Comparison of ENCODE assay signal across 23 mouse cellular contexts in the genomic region with DNA sequence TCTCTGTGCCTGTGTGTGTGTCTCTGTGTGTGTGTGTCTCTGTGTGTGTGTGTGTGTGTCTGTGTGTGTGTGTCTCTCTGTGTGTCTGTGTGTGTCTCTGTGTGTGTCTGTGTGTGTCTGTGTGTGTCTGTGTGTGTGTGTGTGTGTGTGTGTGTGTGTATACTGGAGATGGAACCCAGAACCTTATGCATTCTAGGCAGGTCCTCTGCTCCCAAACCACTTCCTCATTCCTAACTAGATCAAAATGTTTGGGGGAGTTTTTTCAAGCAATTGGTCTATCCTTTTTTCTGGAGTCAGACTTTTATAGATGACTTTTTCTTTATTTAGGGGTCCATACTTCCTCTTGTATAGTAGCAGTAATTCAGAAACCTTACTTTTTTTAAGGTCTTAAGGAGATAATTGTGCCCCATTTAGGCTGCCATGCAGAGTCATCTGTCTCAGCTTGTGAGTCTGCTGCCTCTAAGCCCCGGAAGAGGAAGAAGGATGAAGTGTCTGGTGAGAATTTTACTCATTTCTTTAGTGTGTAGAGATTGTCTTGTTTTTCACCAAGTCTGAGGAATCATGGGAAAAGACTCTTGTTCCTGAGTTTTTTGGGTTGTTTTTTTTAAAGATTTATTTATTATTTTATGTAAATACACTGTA. TPM values are rescaled to one million over a fixed set of nuclear protein-coding genes. Genes with fewer than 3 reads are reported as not detected.
DNase-seq lines count a peak whose midpoint lies in the region; ATAC-seq and TF ChIP-seq lines count a peak whose summit lies in the region.
"Had no signal": no experiment of that assay in that cellular context is flagged by ENCODE, and none has a peak within 500 bp of the region (broad histone marks: within the 10 kb centered on the region; RNA-seq: fewer than 3 reads in every experiment).

No protein-coding gene starts in this region.

- peak overlapping the region; percentile 79 for H3K27ac ChIP-seq in bone marrow macrophage, adult 2 months (ENCODE audit: insufficient read depth, low read depth, low read length)
- H3K27ac ChIP-seq: embryonic facial prominence, embryonic 12.5 days; forebrain, embryonic 15.5 days; hindbrain, embryonic 12.5 days had no signal

- peak; percentile 77 for ATAC-seq in megakaryocyte, adult 5-6 weeks (ENCODE audit: poor library complexity, severe bottlenecking)
- ATAC-seq: forebrain, embryonic 15.5 days; hindbrain, embryonic 16.5 days; inflammation-experienced regulatory T-cells, adult 6 months; intestine, postnatal 0 days had no signal

- H3K4me1 ChIP-seq in bone marrow macrophage, adult 2 months (ENCODE audit: control insufficient read depth, insufficient read depth, low read length), result peaks cover 15% of the 10 kb centered on the region
- H3K4me1 ChIP-seq: embryonic facial prominence, embryonic 12.5 days; forebrain, embryonic 15.5 days; hindbrain, embryonic 12.5 days had no signal

- peak overlapping the region; percentile 10; the same call in 1 of the 2 replicates for H3K4me3 ChIP-seq in bone marrow macrophage, adult 2 months (ENCODE audit: insufficient read depth, low read length)
- H3K4me3 ChIP-seq: embryonic facial prominence, embryonic 12.5 days; forebrain, embryonic 15.5 days; hindbrain, embryonic 12.5 days had no signal

- DNase-seq in 416B (ENCODE audit: low read depth) (peak; percentile 29), A20 (ENCODE audit: low read depth, low spot score) (peak; percentile 48)
- no peak for DNase-seq in ovary, postnatal 36 days (ENCODE audit: low spot score)
- no peak for DNase-seq in cerebellum, adult 9-10 months
- DNase-seq in urinary bladder, postnatal 10 days (ENCODE audit: low spot score), result no peak
- DNase-seq: adrenal gland, adult 8-10 months; adrenal gland, postnatal 36 days; cerebellum, adult 11-12 months; cerebellum, adult 9-11 months; cerebellum, postnatal 36 days; gastrocnemius, postnatal 14 days; heart, postnatal 10 days; heart, postnatal 4 days had no signal

- TF ChIP-seq CTCF in bone marrow macrophage, adult 2 months (IDR thresholded peaks at IDR 0.05; ENCODE audit: low read depth, low read length), result no peak

- TF ChIP-seq POLR2A in bone marrow macrophage, adult 2 months (IDR thresholded peaks at IDR 0.05; ENCODE audit: borderline replicate concordance, low read depth, low read length), result no peak

RNA-seq across cellular contexts. Expression of a gene that starts 8.9 kb away (rescaled TPM):
- 16.6 and 20.3 TPM in 2 replicates for polyA plus RNA-seq in bone marrow macrophage, adult 2 months (2012; ENCODE audit: insufficient read depth, insufficient read length, missing spikeins)
- 24.8 and 34.1 TPM in 2 replicates for total RNA-seq in megakaryocyte, adult 5-6 weeks (2015)
- 23.5 and 33.1 TPM in 2 replicates for total RNA-seq in megakaryocyte, adult 5-6 weeks (2017)

RNA-seq across cellular contexts. Expression of a gene that starts 20.6 kb away (rescaled TPM):
- polyA plus RNA-seq in bone marrow macrophage, adult 2 months (2012; ENCODE audit: insufficient read depth, insufficient read length, missing spikeins), result not detected in 2 replicates
- not detected in 2 replicates for total RNA-seq in megakaryocyte, adult 5-6 weeks (2015)
- not detected in 2 replicates for total RNA-seq in megakaryocyte, adult 5-6 weeks (2017)
- total RNA-seq: adrenal gland, postnatal 36 days; heart, postnatal 4 days had no signal
- polyA plus RNA-seq: C2C12; embryonic facial prominence, embryonic 12.5 days; forebrain, embryonic 15.5 days; heart, embryonic 14.5 days; hindbrain, embryonic 12.5 days; hindbrain, embryonic 16.5 days; inflammation-experienced regulatory T-cells, adult 6 months; intestine, postnatal 0 days had no signal

RNA-seq across cellular contexts. Expression of a gene that starts 43.0 kb away (rescaled TPM):
- polyA plus RNA-seq in bone marrow macrophage, adult 2 months (2012; ENCODE audit: insufficient read depth, insufficient read length, missing spikeins), result 49.7 and 67.7 TPM in 2 replicates
- 66.4 and 69.8 TPM in 2 replicates for total RNA-seq in megakaryocyte, adult 5-6 weeks (2015)
- 41.0 and 67.0 TPM in 2 replicates for total RNA-seq in megakaryocyte, adult 5-6 weeks (2017)

RNA-seq across cellular contexts. Expression of a gene that starts 50.1 kb away (rescaled TPM):
- polyA plus RNA-seq in bone marrow macrophage, adult 2 months (2012; ENCODE audit: insufficient read depth, insufficient read length, missing spikeins), result 98.9 and 99.9 TPM in 2 replicates
- 37.9 and 47.9 TPM in 2 replicates for total RNA-seq in megakaryocyte, adult 5-6 weeks (2015)
- 62.6 and 84.6 TPM in 2 replicates for total RNA-seq in megakaryocyte, adult 5-6 weeks (2017)

Comparison
In these comparisons a context has a peak if more than half of its experiments do, and no peak if none do; other contexts are left out.
1. DNase-seq: peak in 416B (single experiment) and A20 (single experiment); none in ovary, postnatal 36 days (single experiment), cerebellum, adult 9-10 months (single experiment) and urinary bladder, postnatal 10 days (single experiment).